Mouse (Mus musculus): ENCODE measurements around the gene Sec23ip.
"Not testable (repeated sequence)": the region's sequence is repeated elsewhere in the genome, so short reads cannot be mapped to it uniquely, and the experiment has no call there.

Gene Sec23ip

GRCm38 (mm10) chr7:128744684-128745485 lies at the start of gene Sec23ip:
TSS of gene Sec23ip (plus strand) at chr7:128744943.
- DNase-seq (ENCODE audit: low spot score in 2 of 2), result peak; percentile 98

GRCm38 (mm10) chr7:128699959-128700358 lies 44.8 kb upstream of the Sec23ip start:
- not testable (repeated sequence) for DNase-seq (ENCODE audit: low spot score in 2 of 2)

GRCm38 (mm10) chr7:128705735-128706134 lies 39.0 kb upstream of the Sec23ip start:
- peak; percentile 40 to 72 for DNase-seq (ENCODE audit: low spot score in 2 of 2)

GRCm38 (mm10) chr7:128717991-128718390 lies 26.8 kb upstream of the Sec23ip start:
- no peak for DNase-seq (ENCODE audit: low spot score in 2 of 2)

- peak; percentile 71 to 72 for DNase-seq (ENCODE audit: low spot score in 2 of 2)
These were observed 20.0 kb upstream of the Sec23ip start for GRCm38 (mm10) chr7:128724761-128725160.

- DNase-seq (ENCODE audit: low spot score in 2 of 2), result no peak
These were observed 19.6 kb upstream of the Sec23ip start for GRCm38 (mm10) chr7:128725189-128725588.

- no peak for DNase-seq (ENCODE audit: low spot score in 2 of 2)
These were observed 17.7 kb upstream of the Sec23ip start for GRCm38 (mm10) chr7:128726999-128727398.

- DNase-seq (ENCODE audit: low spot score in 2 of 2), result no peak
These were observed 17.0 kb upstream of the Sec23ip start for GRCm38 (mm10) chr7:128727701-128728100.

- DNase-seq (ENCODE audit: low spot score in 2 of 2), result no peak
These were observed 16.0 kb upstream of the Sec23ip start for GRCm38 (mm10) chr7:128728738-128729137.

GRCm38 (mm10) chr7:128731585-128731984 lies 13.2 kb upstream of the Sec23ip start:
- DNase-seq (ENCODE audit: low spot score in 2 of 2), result no peak

GRCm38 (mm10) chr7:128738041-128738440 lies 6.7 kb upstream of the Sec23ip start:
- DNase-seq (ENCODE audit: low spot score in 2 of 2), result no peak

GRCm38 (mm10) chr7:128739116-128739461 lies 5.7 kb upstream of the Sec23ip start:
- DNase-seq (ENCODE audit: low spot score in 2 of 2), result no peak

- no peak for DNase-seq (ENCODE audit: low spot score in 2 of 2)
These were observed 5.1 kb upstream of the Sec23ip start for GRCm38 (mm10) chr7:128739462-128740277.

- DNase-seq (ENCODE audit: low spot score in 2 of 2), result peak; percentile 91 to 95
These were observed 4.4 kb upstream of the Sec23ip start, which contains the start of gene Mcmbp for GRCm38 (mm10) chr7:128740334-128740733. TSS of gene Mcmbp (minus strand) at chr7:128740495.

- DNase-seq (ENCODE audit: low spot score in 2 of 2), result no peak
These were observed 845 bp upstream of the Sec23ip start for GRCm38 (mm10) chr7:128743898-128744297.

GRCm38 (mm10) chr7:128746151-128746550 lies 1.4 kb downstream of the Sec23ip start:
- no peak for DNase-seq (ENCODE audit: low spot score in 2 of 2)

GRCm38 (mm10) chr7:128748758-128749157 lies 4.0 kb downstream of the Sec23ip start:
- no peak for DNase-seq (ENCODE audit: low spot score in 2 of 2)

GRCm38 (mm10) chr7:128750296-128750695 lies 5.6 kb downstream of the Sec23ip start:
- no peak for DNase-seq (ENCODE audit: low spot score in 2 of 2)

GRCm38 (mm10) chr7:128752012-128752411 lies 7.3 kb downstream of the Sec23ip start:
- no peak for DNase-seq (ENCODE audit: low spot score in 2 of 2)

- DNase-seq (ENCODE audit: low spot score in 2 of 2), result no peak
These were observed 10.7 kb downstream of the Sec23ip start for GRCm38 (mm10) chr7:128755396-128755795.

- no peak for DNase-seq (ENCODE audit: low spot score in 2 of 2)
These were observed 14.2 kb downstream of the Sec23ip start for GRCm38 (mm10) chr7:128758948-128759347.

GRCm38 (mm10) chr7:128766696-128767095 lies 22.0 kb downstream of the Sec23ip start:
- no peak for DNase-seq (ENCODE audit: low spot score in 2 of 2)

- DNase-seq (ENCODE audit: low spot score in 2 of 2), result no peak
These were observed 32.5 kb downstream of the Sec23ip start for GRCm38 (mm10) chr7:128777201-128777600.

Data from frontal cortex, postnatal 14 days (tissue).